17 mouse cellular contexts compared by ENCODE assay signal in the genomic region with DNA sequence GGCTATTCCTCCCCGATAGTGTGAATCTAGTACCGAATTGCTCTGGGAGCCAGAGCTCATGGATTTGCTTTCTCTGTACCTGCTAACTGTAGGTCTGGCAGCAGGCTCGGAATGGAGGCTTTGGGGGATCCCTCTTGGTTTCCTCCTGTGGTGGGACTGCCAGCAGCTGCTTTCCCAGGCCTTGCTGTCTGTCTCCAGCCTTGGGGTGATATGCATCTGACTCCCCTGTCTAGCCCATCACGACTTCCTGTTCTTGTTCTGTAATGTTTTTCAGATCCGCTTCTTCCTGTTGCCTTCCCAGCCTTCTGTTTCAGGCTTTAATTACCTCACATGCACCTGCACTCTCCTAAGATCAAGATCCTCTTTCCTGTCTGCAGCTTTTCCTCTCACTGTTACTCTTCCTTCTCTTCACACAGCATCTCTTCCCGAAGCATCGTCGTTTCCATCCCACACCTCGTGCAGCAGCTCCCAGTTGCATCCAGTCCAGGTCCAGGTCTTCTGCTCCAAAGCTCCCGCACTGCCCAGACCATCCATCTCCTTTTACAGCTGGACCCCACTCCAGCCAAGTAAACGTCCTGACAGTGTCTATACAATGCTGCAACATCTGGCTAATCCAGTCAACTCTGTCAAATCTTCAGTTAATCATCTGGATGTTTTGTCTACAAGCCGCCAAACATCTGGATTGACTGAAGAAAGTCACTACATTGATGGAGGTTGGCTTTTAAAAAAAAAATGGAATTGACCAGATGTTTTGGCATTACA.
DNase-seq lines count a peak whose midpoint lies in the region; ATAC-seq lines count a peak whose summit lies in the region.
"Had no signal": no experiment of that assay in that cellular context is flagged by ENCODE, and none has a peak within 500 bp of the region (broad histone marks: within the 10 kb centered on the region; RNA-seq: fewer than 3 reads in every experiment).

No protein-coding gene starts in this region.

- 73% methylated on average over 12 of the region's 12 CpGs for WGBS in embryonic facial prominence, embryonic 11.5 days
- WGBS in limb, embryonic 12.5 days: 75% methylated on average over 12 of the region's 12 CpGs

- H3K9ac ChIP-seq in embryonic facial prominence, embryonic 11.5 days (replicated peaks; ENCODE audit: low read length): no peak overlapping the region
- no peak overlapping the region for H3K9ac ChIP-seq in limb, embryonic 12.5 days (replicated peaks)
- H3K9ac ChIP-seq: forebrain, embryonic 12.5 days; heart, embryonic 15.5 days; kidney, embryonic 15.5 days; neural tube, embryonic 12.5 days had no signal

- no peaks in the 10 kb centered on the region for H3K4me1 ChIP-seq in embryonic facial prominence, embryonic 11.5 days (ENCODE audit: control insufficient read depth, insufficient read depth, low read length)
- H3K4me1 ChIP-seq in limb, embryonic 12.5 days (replicated peaks): peaks cover 11% of the 10 kb centered on the region; the same call in 1 of the 2 replicates
- H3K4me1 ChIP-seq: neural tube, embryonic 12.5 days had no signal

- no peaks in the 10 kb centered on the region for H3K27me3 ChIP-seq in embryonic facial prominence, embryonic 11.5 days (ENCODE audit: control insufficient read depth, insufficient read depth, low read length)
- no peaks in the 10 kb centered on the region for H3K27me3 ChIP-seq in limb, embryonic 12.5 days
- H3K27me3 ChIP-seq: forebrain, embryonic 12.5 days; heart, embryonic 15.5 days; kidney, embryonic 15.5 days; neural tube, embryonic 12.5 days had no signal

- no peak overlapping the region for H3K27ac ChIP-seq in embryonic facial prominence, embryonic 11.5 days (replicated peaks; ENCODE audit: low read depth, low read length)
- H3K27ac ChIP-seq in limb, embryonic 12.5 days: 0 out of 2 replicates have a peak overlapping the region, but pooled peaks have one; percentile 5
- H3K27ac ChIP-seq: forebrain, embryonic 12.5 days; heart, embryonic 15.5 days; hindbrain, embryonic 10.5 days; kidney, embryonic 15.5 days; midbrain, embryonic 10.5 days; neural tube, embryonic 12.5 days had no signal

- intact Hi-C loops in gastrocnemius, postnatal 36 days (cut with DNase I): no loop called here
- intact Hi-C loops in left cerebral cortex, postnatal 36 days (cut with DNase I): no loop called here

- H3K9me3 ChIP-seq in embryonic facial prominence, embryonic 11.5 days (replicated peaks; ENCODE audit: control insufficient read depth, low read length): no peaks in the 10 kb centered on the region
- H3K9me3 ChIP-seq in limb, embryonic 12.5 days: no peaks in the 10 kb centered on the region
- H3K9me3 ChIP-seq: forebrain, embryonic 12.5 days; heart, embryonic 15.5 days; hindbrain, embryonic 10.5 days; kidney, embryonic 15.5 days; midbrain, embryonic 10.5 days; neural tube, embryonic 12.5 days had no signal

- DNase-seq in thymus, postnatal 14 days: peak; percentile 16
- DNase-seq in thymus, postnatal 10 days (ENCODE audit: low spot score in 2 of 2): no peak
- no peak for DNase-seq in embryonic facial prominence, embryonic 11.5 days (ENCODE audit: low spot score)
- no peak for DNase-seq in gastrocnemius, postnatal 36 days
- DNase-seq in heart, adult 18-20 months: no peak
- no peak for DNase-seq in left cerebral cortex, postnatal 36 days (ENCODE audit: low spot score in 2 of 2)
- DNase-seq: adrenal gland, postnatal 25 days; cerebellum, adult 2 months; lung, postnatal 14 days; right cerebral cortex, postnatal 14 days had no signal

- 0 out of 2 replicates have a peak, but pooled peaks have one; percentile 26 for ATAC-seq in embryonic facial prominence, embryonic 11.5 days (replicated peaks; ENCODE audit: insufficient number of reproducible peaks, low FRiP score, low TSS enrichment, low read depth)
- no peak for ATAC-seq in limb, embryonic 12.5 days (ENCODE audit: insufficient number of reproducible peaks, insufficient read depth, low FRiP score, low TSS enrichment, low read depth)

- H3K36me3 ChIP-seq in embryonic facial prominence, embryonic 11.5 days (replicated peaks; ENCODE audit: control insufficient read depth, insufficient read depth, low read depth, low read length): no peaks in the 10 kb centered on the region
- H3K36me3 ChIP-seq in limb, embryonic 12.5 days: no peaks in the 10 kb centered on the region
- H3K36me3 ChIP-seq: forebrain, embryonic 12.5 days; heart, embryonic 15.5 days; hindbrain, embryonic 10.5 days; kidney, embryonic 15.5 days; midbrain, embryonic 10.5 days; neural tube, embryonic 12.5 days had no signal

- H3K4me2 ChIP-seq in embryonic facial prominence, embryonic 11.5 days (ENCODE audit: low read depth, low read length): no peak overlapping the region
- H3K4me2 ChIP-seq in limb, embryonic 12.5 days: no peak overlapping the region
- H3K4me2 ChIP-seq: forebrain, embryonic 12.5 days; heart, embryonic 15.5 days; kidney, embryonic 15.5 days; neural tube, embryonic 12.5 days had no signal

- H3K4me3 ChIP-seq in embryonic facial prominence, embryonic 11.5 days (ENCODE audit: low read depth, low read length): no peak overlapping the region
- no peak overlapping the region for H3K4me3 ChIP-seq in limb, embryonic 12.5 days (replicated peaks)
- H3K4me3 ChIP-seq: forebrain, embryonic 12.5 days; heart, embryonic 15.5 days; hindbrain, embryonic 10.5 days; kidney, embryonic 15.5 days; midbrain, embryonic 10.5 days; neural tube, embryonic 12.5 days had no signal
